Mouse (Mus musculus): ENCODE results near the gene Arhgap22. TPM values are rescaled to one million over a fixed set of nuclear protein-coding genes. Genes with fewer than 3 reads are reported as not detected.

Gene Arhgap22
- polyA plus RNA-seq, 1 experiment from 2014 or later: 1.9 TPM

GRCm38 (mm10) chr14:33366891-33367777, 153.3 kb downstream of the Arhgap22 start:
- peak; percentile 17; the same call in 1 of the 2 replicates for ATAC-seq (ENCODE audit: low FRiP score)
- Histone ChIP-seq H3K4me3 (no peak overlapping the region), H3K27ac (peak overlapping the region; percentile 67), H3K9ac (peak overlapping the region; percentile 59), H3K4me2 (no peak overlapping the region), H3K36me3 (no peaks in the 10 kb centered on the region), H3K4me1 (replicated peaks) (peaks cover 35% of the 10 kb centered on the region), H3K27me3 (peaks cover 4% of the 10 kb centered on the region; the same call in 1 of the 2 replicates), H3K9me3 (no peaks in the 10 kb centered on the region)
- WGBS: 63% methylated on average over 30 of the region's 30 CpGs

- Histone ChIP-seq H3K36me3 (no peaks in the 10 kb centered on the region), H3K9me3 (no peaks in the 10 kb centered on the region), H3K4me3 (no peak overlapping the region), H3K27me3 (no peaks in the 10 kb centered on the region), H3K9ac (no peak overlapping the region), H3K27ac (no peak overlapping the region), H3K4me1 (replicated peaks) (peaks cover 25% of the 10 kb centered on the region), H3K4me2 (no peak overlapping the region)
- ATAC-seq (ENCODE audit: low FRiP score): no peak
- WGBS: 83% methylated on average over 12 of the region's 12 CpGs
Observed at GRCm38 (mm10) chr14:33369375-33369774, 155.5 kb downstream of the Arhgap22 start.

- H3K9ac ChIP-seq: no peak overlapping the region
- H3K27me3 ChIP-seq: no peaks in the 10 kb centered on the region
- ATAC-seq (ENCODE audit: low FRiP score): 0 out of 2 replicates have a peak, but pooled peaks have one; percentile 24
- H3K4me1 ChIP-seq (replicated peaks): peaks cover 25% of the 10 kb centered on the region
- no peaks in the 10 kb centered on the region for H3K36me3 ChIP-seq
- 0 out of 2 replicates have a peak overlapping the region, but pooled peaks have one; percentile 27 for H3K4me2 ChIP-seq
- no peaks in the 10 kb centered on the region for H3K9me3 ChIP-seq
- H3K4me3 ChIP-seq: no peak overlapping the region
- H3K27ac ChIP-seq: no peak overlapping the region
- WGBS: 15% methylated on average over 7 of the region's 7 CpGs
Observed at GRCm38 (mm10) chr14:33370056-33370455, 156.2 kb downstream of the Arhgap22 start.

- WGBS: 18% methylated on average over 3 of the region's 3 CpGs
Observed at GRCm38 (mm10) chr14:33371248-33371647, 157.4 kb downstream of the Arhgap22 start.

GRCm38 (mm10) chr14:33373271-33373670, 159.4 kb downstream of the Arhgap22 start:
- Histone ChIP-seq H3K9ac (no peak overlapping the region), H3K27ac (no peak overlapping the region), H3K27me3 (no peaks in the 10 kb centered on the region), H3K4me3 (no peak overlapping the region), H3K9me3 (no peaks in the 10 kb centered on the region), H3K4me1 (replicated peaks) (peaks cover 11% of the 10 kb centered on the region), H3K4me2 (no peak overlapping the region), H3K36me3 (peaks cover 3% of the 10 kb centered on the region; the same call in 1 of the 2 replicates)
- no peak for ATAC-seq (ENCODE audit: low FRiP score)
- WGBS: 64% methylated on average over 1 of the region's 1 CpGs

More at GRCm38 (mm10) chr14:33371248-33371647, 157.4 kb downstream of the Arhgap22 start:
- Histone ChIP-seq H3K27me3 (no peaks in the 10 kb centered on the region), H3K36me3 (no peaks in the 10 kb centered on the region; the same call in 1 of the 2 replicates), H3K4me2 (no peak overlapping the region), H3K27ac (no peak overlapping the region), H3K4me1 (replicated peaks) (peaks cover 25% of the 10 kb centered on the region), H3K9me3 (no peaks in the 10 kb centered on the region), H3K4me3 (no peak overlapping the region), H3K9ac (no peak overlapping the region)
- ATAC-seq (ENCODE audit: low FRiP score): peak; percentile 30

GRCm38 (mm10) chr14:33374089-33374488, 160.3 kb downstream of the Arhgap22 start:
- no peak overlapping the region for H3K4me2 ChIP-seq
- no peak overlapping the region for H3K4me3 ChIP-seq
- no peak overlapping the region for H3K27ac ChIP-seq
- H3K27me3 ChIP-seq: no peaks in the 10 kb centered on the region
- ATAC-seq (ENCODE audit: low FRiP score): no peak
- peaks cover 5% of the 10 kb centered on the region for H3K36me3 ChIP-seq
- 85% methylated on average over 1 of the region's 1 CpGs for WGBS
- H3K9ac ChIP-seq: no peak overlapping the region
- H3K9me3 ChIP-seq: no peaks in the 10 kb centered on the region
- H3K4me1 ChIP-seq (replicated peaks): peaks cover 11% of the 10 kb centered on the region

- ATAC-seq (ENCODE audit: low FRiP score): no peak
- H3K27ac ChIP-seq: no peak overlapping the region
- H3K4me2 ChIP-seq: no peak overlapping the region
- 89% methylated on average over 3 of the region's 3 CpGs for WGBS
- H3K36me3 ChIP-seq: peaks cover 19% of the 10 kb centered on the region
- H3K27me3 ChIP-seq: no peaks in the 10 kb centered on the region
- H3K9ac ChIP-seq: no peak overlapping the region
- no peaks in the 10 kb centered on the region for H3K4me1 ChIP-seq (replicated peaks)
- no peaks in the 10 kb centered on the region for H3K9me3 ChIP-seq
- H3K4me3 ChIP-seq: no peak overlapping the region
Observed at GRCm38 (mm10) chr14:33377211-33377610, 163.4 kb downstream of the Arhgap22 start.

- 69% methylated on average over 5 of the region's 5 CpGs for WGBS
- no peaks in the 10 kb centered on the region for H3K4me1 ChIP-seq (replicated peaks)
- H3K4me2 ChIP-seq: no peak overlapping the region
- peaks cover 31% of the 10 kb centered on the region for H3K36me3 ChIP-seq
- no peak for ATAC-seq (ENCODE audit: low FRiP score)
- no peaks in the 10 kb centered on the region for H3K27me3 ChIP-seq
- no peak overlapping the region for H3K27ac ChIP-seq
- no peaks in the 10 kb centered on the region for H3K9me3 ChIP-seq
- no peak overlapping the region for H3K9ac ChIP-seq
- no peak overlapping the region for H3K4me3 ChIP-seq
Observed at GRCm38 (mm10) chr14:33378723-33379122, 164.9 kb downstream of the Arhgap22 start.

GRCm38 (mm10) chr14:33380830-33381457, 167.1 kb downstream of the Arhgap22 start:
- WGBS: 93% methylated on average over 6 of the region's 6 CpGs
- no peak for ATAC-seq (ENCODE audit: low FRiP score)

GRCm38 (mm10) chr14:33398065-33398860, 184.4 kb downstream of the Arhgap22 start:
- Histone ChIP-seq H3K36me3 (peaks cover 14% of the 10 kb centered on the region), H3K9me3 (no peaks in the 10 kb centered on the region), H3K4me3 (no peak overlapping the region), H3K4me1 (replicated peaks) (no peaks in the 10 kb centered on the region), H3K27ac (no peak overlapping the region), H3K27me3 (no peaks in the 10 kb centered on the region), H3K9ac (no peak overlapping the region), H3K4me2 (no peak overlapping the region)
- ATAC-seq (ENCODE audit: low FRiP score): no peak
- WGBS: 82% methylated on average over 5 of the region's 5 CpGs

More at GRCm38 (mm10) chr14:33380830-33381457, 167.1 kb downstream of the Arhgap22 start:
- H3K4me2 ChIP-seq: no peak overlapping the region
- H3K4me1 ChIP-seq (replicated peaks): no peaks in the 10 kb centered on the region
- peaks cover 39% of the 10 kb centered on the region for H3K36me3 ChIP-seq
- no peaks in the 10 kb centered on the region for H3K27me3 ChIP-seq
- no peak overlapping the region for H3K4me3 ChIP-seq
- H3K27ac ChIP-seq: no peak overlapping the region
- no peak overlapping the region for H3K9ac ChIP-seq
- H3K9me3 ChIP-seq: no peaks in the 10 kb centered on the region

GRCm38 (mm10) chr14:33400019-33400418, 186.2 kb downstream of the Arhgap22 start:
- no peak overlapping the region for H3K27ac ChIP-seq
- H3K9ac ChIP-seq: no peak overlapping the region
- H3K4me3 ChIP-seq: no peak overlapping the region
- H3K4me1 ChIP-seq (replicated peaks): no peaks in the 10 kb centered on the region
- no peak for ATAC-seq (ENCODE audit: low FRiP score)
- 85% methylated on average over 3 of the region's 3 CpGs for WGBS
- H3K27me3 ChIP-seq: no peaks in the 10 kb centered on the region
- H3K36me3 ChIP-seq: peaks cover 14% of the 10 kb centered on the region
- no peak overlapping the region for H3K4me2 ChIP-seq
- no peaks in the 10 kb centered on the region for H3K9me3 ChIP-seq

GRCm38 (mm10) chr14:33402331-33402730, 188.5 kb downstream of the Arhgap22 start:
- no peaks in the 10 kb centered on the region for H3K27me3 ChIP-seq
- no peaks in the 10 kb centered on the region for H3K4me1 ChIP-seq (replicated peaks)
- no peak overlapping the region for H3K27ac ChIP-seq
- no peaks in the 10 kb centered on the region for H3K9me3 ChIP-seq
- no peak overlapping the region for H3K4me3 ChIP-seq
- H3K4me2 ChIP-seq: no peak overlapping the region
- peaks cover 17% of the 10 kb centered on the region for H3K36me3 ChIP-seq
- no peak overlapping the region for H3K9ac ChIP-seq
- WGBS: 94% methylated on average over 1 of the region's 1 CpGs
- no peak for ATAC-seq (ENCODE audit: low FRiP score)
